Mouse (Mus musculus) induced T-regulatory cell, adult 2 months (primary cell): ENCODE results near the gene Ptrhd1.

Source experiments
- DNase-seq: peaks from one replicate; pipeline ENCODE4 v3.0.0-alpha.2; 2012; ENCODE audit warnings: low read depth

Ptrhd1 gene

GRCm38 (mm10) chr12:4245742-4246141 lies 11.9 kb downstream of the Ptrhd1 start:
- DNase-seq: no peak

- DNase-seq: no peak
Measured at GRCm38 (mm10) chr12:4249786-4250185, 16.0 kb downstream of the Ptrhd1 start.

GRCm38 (mm10) chr12:4252742-4253655 lies 19.2 kb downstream of the Ptrhd1 start:
- DNase-seq: no peak

GRCm38 (mm10) chr12:4267765-4268164 lies 33.9 kb downstream of the Ptrhd1 start:
- no peak for DNase-seq

GRCm38 (mm10) chr12:4271078-4271477 lies 37.3 kb downstream of the Ptrhd1 start:
- DNase-seq: no peak

GRCm38 (mm10) chr12:4278978-4279755 lies 45.3 kb downstream of the Ptrhd1 start:
- peak; percentile 37 for DNase-seq

GRCm38 (mm10) chr12:4279878-4280277 lies 46.1 kb downstream of the Ptrhd1 start:
- no peak for DNase-seq

GRCm38 (mm10) chr12:4285186-4285585 lies 51.4 kb downstream of the Ptrhd1 start:
- DNase-seq: no peak
